Mouse (Mus musculus): ENCODE measurements around the gene Thbs1. TPM values are rescaled to one million over a fixed set of nuclear protein-coding genes. Genes with fewer than 3 reads are reported as not detected.

The Thbs1 gene
- total RNA-seq (2022), result 10 to 100 TPM in 2 of 4 experiments, 1 to 10 TPM in 2; 8.2 to 44.4 (median 9.2) TPM

DNA sequence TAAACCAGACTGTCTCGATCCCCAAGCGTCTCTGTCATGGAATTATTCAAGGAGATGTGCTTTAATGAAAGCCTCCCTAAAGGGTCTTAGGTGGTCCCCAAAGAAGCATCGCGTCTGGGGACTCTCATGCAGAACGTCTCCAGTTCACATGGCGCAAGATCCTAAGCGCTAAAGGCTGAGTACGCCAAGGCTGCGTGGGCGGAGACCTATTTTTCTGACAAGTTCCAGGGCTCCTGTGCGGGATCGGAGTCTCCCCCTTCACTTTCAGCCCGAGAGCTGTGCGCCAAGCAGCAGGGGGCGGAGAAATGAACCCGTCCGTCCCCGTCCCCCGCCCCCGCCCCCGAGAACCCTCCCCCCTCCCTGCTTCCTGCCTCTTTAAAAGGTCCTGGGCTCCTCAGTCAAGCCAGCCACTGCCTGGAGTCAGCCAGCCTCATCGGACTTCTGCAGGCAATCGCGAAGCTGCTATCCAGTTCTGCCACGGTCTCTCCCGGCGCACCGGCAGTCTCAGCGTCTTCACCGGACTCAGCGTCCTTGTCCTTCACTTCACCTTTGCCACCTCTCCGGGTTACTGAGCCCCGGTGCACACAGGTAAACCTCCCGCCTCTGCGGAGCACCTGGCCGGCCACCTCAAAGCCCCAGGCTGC is at the start of gene Thbs1:
Gene Thbs1 (plus strand): TSS at position 389 of the 644 bp plus-strand sequence.
- DNase-seq (ENCODE audit: low spot score), result peak; percentile 72

GRCm38 (mm10) chr2:118064121-118064764 is 47.4 kb upstream of the Thbs1 start:
- DNase-seq (ENCODE audit: low spot score), result peak; percentile 32

- DNase-seq (ENCODE audit: low spot score), result no peak
Measured at GRCm38 (mm10) chr2:118066065-118066770, 45.5 kb upstream of the Thbs1 start.

- no peak for DNase-seq (ENCODE audit: low spot score)
Measured at GRCm38 (mm10) chr2:118069975-118070374, 41.7 kb upstream of the Thbs1 start.

GRCm38 (mm10) chr2:118072811-118073372 is 38.8 kb upstream of the Thbs1 start:
- DNase-seq (ENCODE audit: low spot score), result peak; percentile 61

DNA sequence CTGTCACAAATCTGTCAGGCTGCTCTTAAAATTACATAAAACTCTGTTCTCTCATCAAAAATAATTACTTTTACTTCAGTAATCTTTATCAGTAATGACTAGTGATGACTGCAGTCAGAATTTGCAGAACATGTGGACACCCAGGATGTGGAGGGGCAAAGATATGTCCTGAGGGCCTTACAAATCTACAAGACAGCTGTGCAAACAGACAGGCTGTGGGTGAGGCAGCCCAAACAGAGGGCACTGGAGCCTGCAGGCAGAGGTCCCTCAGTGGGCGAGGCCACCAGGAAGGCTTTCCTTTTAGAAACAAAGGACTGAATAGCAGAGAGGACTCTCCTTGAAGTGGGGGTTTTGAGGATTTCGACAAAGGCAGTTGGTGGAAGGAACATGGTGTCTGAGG is 37.6 kb upstream of the Thbs1 start:
- no peak for DNase-seq (ENCODE audit: low spot score)

GRCm38 (mm10) chr2:118075165-118075564 is 36.5 kb upstream of the Thbs1 start:
- no peak for DNase-seq (ENCODE audit: low spot score)

GRCm38 (mm10) chr2:118079131-118079530 is 32.5 kb upstream of the Thbs1 start:
- DNase-seq (ENCODE audit: low spot score), result no peak

DNA sequence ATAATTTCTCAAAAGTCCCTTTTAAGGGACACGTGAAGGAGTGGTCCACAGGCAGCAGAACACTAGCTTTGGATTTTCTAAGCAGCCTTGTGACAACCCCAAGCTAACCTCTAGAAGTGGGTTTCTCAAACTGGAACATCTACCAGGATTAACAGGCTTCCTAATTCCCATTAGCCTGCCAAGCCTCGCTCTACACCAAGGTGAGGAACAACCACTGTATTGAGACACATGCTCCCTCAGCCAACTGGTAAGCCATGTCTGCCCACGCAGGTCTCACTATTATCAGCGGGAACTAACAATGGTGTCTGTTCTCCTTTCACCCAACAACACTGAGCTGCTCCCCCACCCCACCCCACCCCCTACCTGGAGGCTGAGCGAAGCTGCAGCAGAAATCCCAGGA is 30.1 kb upstream of the Thbs1 start:
- no peak for DNase-seq (ENCODE audit: low spot score)

DNA sequence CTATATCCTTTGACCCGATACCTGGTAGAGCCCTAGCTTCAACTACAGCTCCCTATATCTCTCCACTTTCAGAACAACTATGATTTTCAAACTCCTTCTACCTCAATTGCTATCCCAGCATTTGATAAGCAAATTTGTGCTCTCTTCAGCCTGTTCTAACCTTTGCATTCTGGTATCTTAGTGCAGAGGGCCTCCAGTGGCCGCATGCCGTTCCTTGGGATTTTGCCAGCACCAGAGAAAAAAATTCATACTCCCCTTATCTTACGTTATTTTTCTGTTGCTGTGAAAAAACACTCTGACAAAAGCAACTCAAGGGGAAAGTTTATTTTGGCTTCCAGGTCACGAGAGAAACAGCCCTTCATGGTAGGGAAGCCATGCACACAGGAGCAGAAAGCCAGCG is 28.0 kb upstream of the Thbs1 start:
- peak; percentile 19 for DNase-seq (ENCODE audit: low spot score)

GRCm38 (mm10) chr2:118084693-118085092 is 27.0 kb upstream of the Thbs1 start:
- no peak for DNase-seq (ENCODE audit: low spot score)

GRCm38 (mm10) chr2:118085647-118086046 is 26.0 kb upstream of the Thbs1 start:
- DNase-seq (ENCODE audit: low spot score), result no peak

GRCm38 (mm10) chr2:118087044-118087726 is 24.5 kb upstream of the Thbs1 start:
- no peak for DNase-seq (ENCODE audit: low spot score)

GRCm38 (mm10) chr2:118091226-118091625 is 20.4 kb upstream of the Thbs1 start:
- DNase-seq (ENCODE audit: low spot score), result no peak

- DNase-seq (ENCODE audit: low spot score), result no peak
Measured at GRCm38 (mm10) chr2:118099104-118099503, 12.6 kb upstream of the Thbs1 start.

- DNase-seq (ENCODE audit: low spot score), result no peak
Measured at GRCm38 (mm10) chr2:118102169-118102568, 9.5 kb upstream of the Thbs1 start.

- peak; percentile 45 for DNase-seq (ENCODE audit: low spot score)
Measured at GRCm38 (mm10) chr2:118110225-118110915, 1.3 kb upstream of the Thbs1 start.

- DNase-seq (ENCODE audit: low spot score), result peak; percentile 90
Measured at GRCm38 (mm10) chr2:118111116-118111487, 574 bp upstream of the Thbs1 start.

DNA sequence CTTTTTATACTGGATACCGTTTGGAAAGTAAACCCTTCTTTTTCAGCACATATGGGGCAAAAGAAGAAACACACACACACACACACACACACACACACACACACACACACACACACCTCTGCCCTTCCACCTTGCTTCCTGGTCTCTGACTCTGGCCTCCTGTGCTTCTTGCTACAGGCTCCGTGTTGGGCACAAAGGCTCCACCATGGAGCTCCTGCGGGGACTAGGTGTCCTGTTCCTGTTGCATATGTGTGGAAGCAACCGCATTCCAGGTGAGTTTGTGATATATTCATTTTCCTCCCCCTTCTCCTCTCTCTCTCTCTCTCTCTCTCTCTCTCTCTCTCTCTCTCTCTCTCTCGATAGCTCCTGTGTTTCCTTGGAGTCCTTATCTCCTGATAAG is 762 bp downstream of the Thbs1 start:
- DNase-seq (ENCODE audit: low spot score), result no peak

GRCm38 (mm10) chr2:118112846-118113479 is 1.3 kb downstream of the Thbs1 start:
- DNase-seq (ENCODE audit: low spot score), result no peak
